Mouse (Mus musculus) myocyte (in vitro differentiated cells): ENCODE measurements at regions not wholly inside any gene's neighbourhood (a gene's known extent, or its start where the extent isn't known, plus 50 kb on each side); places are given as distances from the start of the nearest gene placed in this dataset.

Experiments
- MAX ChIP-seq: IDR thresholded peaks from one replicate; pipeline ENCODE4 v1.6.1; 2011; ENCODE audit warnings: low read depth, mild to moderate bottlenecking, control low read depth
- MYOD1 ChIP-seq, 3 experiments: IDR thresholded peaks; one replicate each; pipeline ENCODE4 v1.6.1; 2011; ENCODE audit warnings: control low read depth in 2 of 3, low read depth in 2 of 3, mild to moderate bottlenecking in 2 of 3, moderate library complexity in 1 of 3; ENCODE audit not compliant: insufficient read length in 2 of 3, control insufficient read depth in 1 of 3
- MYOG ChIP-seq, 3 experiments: IDR thresholded peaks; one replicate each; pipeline ENCODE4 v1.6.1; 2011; ENCODE audit warnings: control low read depth in 2 of 3, low read depth in 2 of 3, mild to moderate bottlenecking in 2 of 3; ENCODE audit not compliant: insufficient read length in 2 of 3, control insufficient read depth in 1 of 3, insufficient read depth in 1 of 3
- POLR2A ChIP-seq: IDR thresholded peaks from one replicate; pipeline ENCODE4 v1.6.1; 2011; ENCODE audit warnings: low read depth, mild to moderate bottlenecking, control low read depth, moderate library complexity; ENCODE audit not compliant: insufficient read length
- REST ChIP-seq: IDR thresholded peaks from one replicate; pipeline ENCODE4 v1.6.1; 2011; ENCODE audit warnings: mild to moderate bottlenecking, control low read depth, moderate library complexity; ENCODE audit not compliant: insufficient read depth, insufficient read length
- SRF ChIP-seq: IDR thresholded peaks from one replicate; pipeline ENCODE4 v1.6.1; 2011; ENCODE audit warnings: low read depth; ENCODE audit not compliant: control insufficient read depth, insufficient read length
- USF1 ChIP-seq: IDR thresholded peaks from one replicate; pipeline ENCODE4 v1.6.1; 2011; ENCODE audit warnings: low read depth, mild to moderate bottlenecking, control low read depth, moderate library complexity

DNA sequence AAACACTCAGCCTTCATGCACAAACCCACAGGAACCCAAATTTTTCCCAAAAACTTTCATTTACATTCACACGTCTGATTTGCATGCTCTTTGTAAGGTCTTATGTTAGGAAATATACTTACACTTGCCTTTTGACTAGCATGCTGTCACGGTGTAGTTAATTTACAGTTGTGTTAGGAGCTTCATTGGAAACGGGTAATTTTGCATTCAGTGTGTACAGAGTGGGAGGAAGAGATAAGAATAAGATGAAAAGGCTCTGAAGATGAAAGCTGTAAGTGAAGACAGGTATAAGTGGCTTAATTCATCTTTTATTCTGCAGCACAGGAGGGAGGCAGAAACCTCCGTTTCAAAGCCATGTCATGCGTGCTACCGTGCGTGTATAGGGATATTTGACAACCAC, 136.2 kb downstream of the Nhlrc3 start:
- TF ChIP-seq POLR2A: no peak
- TF ChIP-seq REST: no peak
- TF ChIP-seq MYOG (IDR thresholded peaks at IDR 0.05; ENCODE audit: control insufficient read depth in 1 of 3, insufficient read depth in 1 of 3, insufficient read length in 2 of 3, low read depth in 2 of 3): no peak
- TF ChIP-seq MAX: no peak
- no peak for TF ChIP-seq USF1
- TF ChIP-seq MYOD1 (IDR thresholded peaks at IDR 0.05; ENCODE audit: control insufficient read depth in 1 of 3, insufficient read length in 2 of 3, low read depth in 2 of 3): no peak
- TF ChIP-seq SRF: no peak
